In genomic region chrX:89978621-89979020, GRCm38 (mm10) we compare ENCODE assay signal across 20 mouse cellular contexts. TPM values are rescaled to one million over a fixed set of nuclear protein-coding genes. Genes with fewer than 3 reads are reported as not detected.
DNase-seq lines count a peak whose midpoint lies in the region; ATAC-seq and TF ChIP-seq lines count a peak whose summit lies in the region.
"Had no signal": no experiment of that assay in that cellular context is flagged by ENCODE, and none has a peak within 500 bp of the region (broad histone marks: within the 10 kb centered on the region; RNA-seq: fewer than 3 reads in every experiment).

No protein-coding gene starts in this region.

- no peak for ATAC-seq in midbrain, embryonic 14.5 days (ENCODE audit: low FRiP score, low TSS enrichment)
- ATAC-seq in midbrain, embryonic 11.5 days (ENCODE audit: low FRiP score), result no peak
- no peak for ATAC-seq in stomach, postnatal 0 days (ENCODE audit: low FRiP score, low TSS enrichment)
- ATAC-seq: forebrain, embryonic 13.5 days; intestine, embryonic 15.5 days had no signal

- H3K9me3 ChIP-seq in midbrain, embryonic 14.5 days (ENCODE audit: control insufficient read depth, low read length), result no peaks in the 10 kb centered on the region
- no peaks in the 10 kb centered on the region for H3K9me3 ChIP-seq in midbrain, embryonic 11.5 days (ENCODE audit: control insufficient read depth, low read length)
- no peaks in the 10 kb centered on the region for H3K9me3 ChIP-seq in stomach, postnatal 0 days (ENCODE audit: control insufficient read depth, low read length)
- H3K9me3 ChIP-seq: forebrain, embryonic 13.5 days; intestine, embryonic 15.5 days; limb, embryonic 12.5 days; midbrain, embryonic 10.5 days had no signal

- intact Hi-C loops in heart, postnatal 25 days (cut with DNase I), result no loop called here

- TF ChIP-seq CTCF in stomach, postnatal 0 days (IDR thresholded peaks at IDR 0.05; ENCODE audit: low read depth), result peak; percentile 23; the same call in 1 of the 2 replicates

- H3K27ac ChIP-seq in midbrain, embryonic 14.5 days (replicated peaks; ENCODE audit: low read depth, low read length), result no peak overlapping the region
- no peak overlapping the region for H3K27ac ChIP-seq in midbrain, embryonic 11.5 days (ENCODE audit: low read depth, low read length)
- no peak overlapping the region for H3K27ac ChIP-seq in stomach, postnatal 0 days (replicated peaks)
- H3K27ac ChIP-seq: forebrain, embryonic 13.5 days; intestine, embryonic 15.5 days; limb, embryonic 12.5 days; midbrain, embryonic 10.5 days had no signal

- no peak overlapping the region for H3K4me2 ChIP-seq in midbrain, embryonic 14.5 days (ENCODE audit: low read length)
- H3K4me2 ChIP-seq in midbrain, embryonic 11.5 days, result no peak overlapping the region
- H3K4me2 ChIP-seq in stomach, postnatal 0 days (replicated peaks; ENCODE audit: low read depth), result no peak overlapping the region
- H3K4me2 ChIP-seq: forebrain, embryonic 13.5 days; intestine, embryonic 15.5 days; limb, embryonic 12.5 days had no signal

- H3K4me1 ChIP-seq in midbrain, embryonic 14.5 days (ENCODE audit: control insufficient read depth, insufficient read depth, low read length), result no peaks in the 10 kb centered on the region
- no peaks in the 10 kb centered on the region for H3K4me1 ChIP-seq in midbrain, embryonic 11.5 days (ENCODE audit: control insufficient read depth, insufficient read depth, low read length)
- no peaks in the 10 kb centered on the region for H3K4me1 ChIP-seq in stomach, postnatal 0 days (replicated peaks; ENCODE audit: control insufficient read depth, insufficient read depth)
- H3K4me1 ChIP-seq: forebrain, embryonic 13.5 days; intestine, embryonic 15.5 days; limb, embryonic 12.5 days; midbrain, embryonic 10.5 days had no signal

- H3K27me3 ChIP-seq in midbrain, embryonic 14.5 days (ENCODE audit: control insufficient read depth, insufficient read depth, low read length), result no peaks in the 10 kb centered on the region
- no peaks in the 10 kb centered on the region for H3K27me3 ChIP-seq in midbrain, embryonic 11.5 days (ENCODE audit: control insufficient read depth, insufficient read depth, low read length)
- H3K27me3 ChIP-seq in stomach, postnatal 0 days (ENCODE audit: control insufficient read depth, insufficient read depth, low read length), result no peaks in the 10 kb centered on the region
- H3K27me3 ChIP-seq: CH12.LX; forebrain, embryonic 13.5 days; intestine, embryonic 15.5 days; limb, embryonic 12.5 days had no signal

- TF ChIP-seq EP300 in stomach, postnatal 0 days (optimal IDR thresholded peaks at IDR 0.05), result no peak

- peak; percentile 31 for DNase-seq in heart, adult 8-10 months (ENCODE audit: low spot score)
- no peak for DNase-seq in heart, postnatal 25 days (ENCODE audit: low spot score)
- peak; percentile 6 for DNase-seq in midbrain, embryonic 14.5 days
- no peak for DNase-seq in midbrain, embryonic 11.5 days (ENCODE audit: low spot score, missing footprints)
- DNase-seq in heart, adult 9 months (ENCODE audit: low spot score in 2 of 2), result peak; percentile 25 to 55
- no peak for DNase-seq in stomach, postnatal 0 days (ENCODE audit: low spot score)
- no peak for DNase-seq in embryo, embryonic 10 days (ENCODE audit: low spot score)
- DNase-seq: adrenal gland, adult 2 months; gastrocnemius, postnatal 14 days; kidney, postnatal 10 days had no signal

- H3K4me3 ChIP-seq in midbrain, embryonic 14.5 days (replicated peaks; ENCODE audit: low read depth, low read length), result no peak overlapping the region
- H3K4me3 ChIP-seq in midbrain, embryonic 11.5 days (ENCODE audit: low read depth, low read length), result no peak overlapping the region
- no peak overlapping the region for H3K4me3 ChIP-seq in stomach, postnatal 0 days (ENCODE audit: low read depth, low read length)
- H3K4me3 ChIP-seq: forebrain, embryonic 13.5 days; intestine, embryonic 15.5 days; limb, embryonic 12.5 days; midbrain, embryonic 10.5 days had no signal

- no peaks in the 10 kb centered on the region for H3K36me3 ChIP-seq in midbrain, embryonic 14.5 days (ENCODE audit: control insufficient read depth, insufficient read depth, low read length)
- no peaks in the 10 kb centered on the region for H3K36me3 ChIP-seq in midbrain, embryonic 11.5 days (ENCODE audit: control insufficient read depth, insufficient read depth, low read length)
- no peaks in the 10 kb centered on the region for H3K36me3 ChIP-seq in stomach, postnatal 0 days (ENCODE audit: control insufficient read depth, insufficient read depth, low read length)
- H3K36me3 ChIP-seq: intestine, embryonic 15.5 days; limb, embryonic 12.5 days; midbrain, embryonic 10.5 days had no signal

- no peak overlapping the region for H3K9ac ChIP-seq in midbrain, embryonic 14.5 days (replicated peaks; ENCODE audit: low read length)
- no peak overlapping the region for H3K9ac ChIP-seq in midbrain, embryonic 11.5 days (ENCODE audit: low read length)
- H3K9ac ChIP-seq in stomach, postnatal 0 days (ENCODE audit: low read length), result no peak overlapping the region
- H3K9ac ChIP-seq: forebrain, embryonic 13.5 days; intestine, embryonic 15.5 days; limb, embryonic 12.5 days had no signal

RNA-seq across cellular contexts. Expression of gene 4930415L06Rik, which starts 46.0 kb away (rescaled TPM):
- total RNA-seq in heart, adult 8-10 months (2022), result not detected
- total RNA-seq in heart, postnatal 25 days (2021), result not detected
- not detected in 2 replicates for polyA plus RNA-seq in midbrain, embryonic 14.5 days (2014; fragmentation: Nextera tagmentation; extraction: Ambion mirVana)
- not detected in 2 replicates for polyA plus RNA-seq in midbrain, embryonic 11.5 days (2014; fragmentation: Nextera tagmentation; extraction: Ambion mirVana)
- 0.04 TPM in 1 of 2 replicates, not detected in the other for polyA plus RNA-seq in stomach, postnatal 0 days (2015; fragmentation: Nextera tagmentation; extraction: Ambion mirVana)
- total RNA-seq: adrenal gland, adult 2 months; CH12.LX; common myeloid progenitor, adult 5-6 weeks; gastrocnemius, postnatal 14 days; hematopoietic stem cell, adult 5-6 weeks had no signal
- polyA plus RNA-seq: adrenal gland, adult 2 months; embryonic facial prominence, embryonic 14.5 days; forebrain, embryonic 13.5 days; intestine, embryonic 15.5 days; limb, embryonic 12.5 days; midbrain, embryonic 10.5 days; neural tube, embryonic 11.5 days; thymus, postnatal 0 days had no signal

Comparison
In these comparisons a context has a peak if more than half of its experiments do, and no peak if none do; other contexts are left out.
1. DNase-seq: peak in heart, adult 8-10 months (single experiment), midbrain, embryonic 14.5 days (single experiment) and heart, adult 9 months (2 of 2); none in heart, postnatal 25 days (single experiment), midbrain, embryonic 11.5 days (single experiment), stomach, postnatal 0 days (single experiment) and embryo, embryonic 10 days (single experiment).